Mouse (Mus musculus): ENCODE results near the gene Aldh1a1.
"Not testable (repeated sequence)": the region's sequence is repeated elsewhere in the genome, so short reads cannot be mapped to it uniquely, and the experiment has no call there.

Aldh1a1 gene

DNA sequence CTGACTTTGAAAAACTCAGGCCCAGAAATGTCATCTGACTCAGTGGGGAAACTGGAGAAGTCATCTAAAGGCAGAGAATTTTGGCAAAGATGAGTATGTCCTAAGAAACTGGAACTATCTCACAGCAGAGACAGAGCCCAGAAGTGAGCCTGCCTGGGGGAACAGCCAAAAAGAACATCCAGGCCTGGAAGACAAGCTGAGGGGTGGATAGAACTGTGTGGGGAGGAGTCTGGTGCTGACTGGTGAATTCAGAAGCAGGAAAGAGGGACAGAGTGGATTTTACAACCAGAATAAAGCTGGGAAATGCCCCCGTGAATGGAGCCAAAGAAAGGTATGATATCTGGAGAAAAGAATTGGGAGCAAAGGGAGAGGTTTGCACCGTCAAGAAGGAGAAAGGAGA, at the start of gene Aldh1a1:
Aldh1a1 (plus strand) TSS at position 225 of the 400 bp plus-strand sequence.
- DNase-seq (ENCODE audit: low read depth, low spot score) = no peak

DNA sequence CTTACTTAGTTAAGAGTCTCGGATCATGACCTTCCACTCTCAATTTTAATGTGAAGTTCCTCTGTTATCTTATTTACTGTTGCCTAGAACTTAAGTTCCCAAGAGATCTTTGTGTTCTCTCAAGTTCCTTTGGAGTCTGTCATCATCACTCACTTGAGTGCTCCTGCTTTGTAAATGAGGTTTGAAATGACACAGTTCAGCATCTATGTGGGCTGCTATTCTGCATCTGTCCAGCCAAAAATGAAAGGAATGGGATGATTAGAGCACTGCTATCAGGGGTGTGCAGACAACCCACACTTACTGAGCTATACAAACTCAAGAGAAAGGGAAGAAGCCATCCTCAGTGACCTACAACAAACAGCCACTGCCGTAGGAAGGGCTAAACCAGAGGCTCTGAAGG, 44.7 kb upstream of the Aldh1a1 start:
- no peak for DNase-seq (ENCODE audit: low read depth, low spot score)

DNA sequence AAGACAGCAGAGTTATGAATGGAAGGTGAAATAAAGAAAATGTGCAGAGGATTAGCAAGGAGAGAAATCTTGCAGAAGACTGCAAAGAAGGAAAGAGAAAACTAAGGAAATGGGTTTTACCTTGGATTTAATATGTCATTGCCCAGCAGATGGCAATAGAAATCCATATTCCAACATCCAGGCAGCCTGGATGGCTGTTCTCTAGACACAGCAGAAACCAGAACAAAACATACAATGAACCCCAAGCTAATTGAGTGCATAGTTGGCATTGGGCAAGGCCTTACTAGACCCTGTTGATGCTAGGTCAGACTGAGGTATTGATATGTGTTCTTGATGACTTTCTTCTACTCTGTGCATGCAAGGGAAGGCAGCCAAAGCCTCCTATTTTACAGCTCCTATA, 43.0 kb upstream of the Aldh1a1 start:
- peak; percentile 17 for DNase-seq (ENCODE audit: low read depth, low spot score)

DNA sequence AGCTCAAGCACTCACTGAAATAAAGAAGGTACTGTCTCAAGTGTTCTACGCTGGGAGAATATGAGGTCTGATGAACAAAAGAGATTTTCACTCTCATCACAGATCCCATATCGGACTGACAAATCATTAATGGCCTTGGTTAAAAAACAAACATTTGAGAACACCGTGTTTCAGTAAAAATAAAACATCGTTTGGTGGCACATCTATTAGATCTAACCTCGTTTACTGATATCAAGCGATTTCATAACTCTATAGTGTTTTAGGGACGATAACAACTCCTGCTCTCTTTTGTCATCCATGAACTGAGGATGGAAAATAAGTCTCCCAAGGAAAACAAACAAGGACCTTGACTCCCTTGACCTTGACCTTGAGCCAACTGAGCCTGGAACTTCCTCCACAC, 41.5 kb upstream of the Aldh1a1 start:
- no peak for DNase-seq (ENCODE audit: low read depth, low spot score)

DNA sequence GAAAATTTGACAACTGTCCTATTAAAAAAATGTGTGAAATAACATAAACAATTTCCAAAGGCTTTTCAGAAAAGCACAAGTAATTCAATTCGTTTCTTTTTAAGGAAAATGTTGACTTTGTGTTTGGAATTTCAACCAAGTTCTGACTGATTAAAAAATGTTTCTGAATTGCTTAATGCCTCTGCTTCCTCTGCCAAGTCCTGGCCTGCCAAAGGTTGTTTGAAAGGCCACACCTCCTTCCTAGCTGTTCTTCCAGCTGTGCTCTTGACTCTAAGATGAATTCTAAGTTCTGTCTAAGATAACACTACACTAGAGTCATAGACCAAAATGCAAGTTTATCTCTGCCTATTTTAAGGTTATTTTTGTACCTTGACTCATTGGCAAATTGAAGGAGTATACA, 8.0 kb upstream of the Aldh1a1 start:
- DNase-seq (ENCODE audit: low read depth, low spot score) = no peak

DNA sequence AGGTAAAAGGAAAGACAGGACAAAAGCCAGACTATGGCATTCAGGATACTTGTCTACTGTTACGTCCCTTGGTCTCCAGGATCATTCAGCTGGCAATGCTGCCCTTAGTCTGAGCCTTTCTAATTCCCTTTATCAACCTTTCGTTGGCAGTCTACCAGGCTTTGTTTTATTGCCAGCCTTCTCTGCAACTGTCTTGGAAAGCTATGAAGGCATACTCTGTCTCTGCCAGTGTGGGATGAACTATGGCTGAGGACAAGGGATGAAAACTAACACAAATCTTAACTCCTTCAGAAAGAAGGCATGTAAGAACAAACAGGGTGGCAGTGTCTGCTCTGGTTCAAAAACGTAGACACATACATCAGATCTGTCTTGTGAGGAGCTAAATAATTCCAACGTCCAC, 565 bp upstream of the Aldh1a1 start:
- no peak for DNase-seq (ENCODE audit: low read depth, low spot score)

DNA sequence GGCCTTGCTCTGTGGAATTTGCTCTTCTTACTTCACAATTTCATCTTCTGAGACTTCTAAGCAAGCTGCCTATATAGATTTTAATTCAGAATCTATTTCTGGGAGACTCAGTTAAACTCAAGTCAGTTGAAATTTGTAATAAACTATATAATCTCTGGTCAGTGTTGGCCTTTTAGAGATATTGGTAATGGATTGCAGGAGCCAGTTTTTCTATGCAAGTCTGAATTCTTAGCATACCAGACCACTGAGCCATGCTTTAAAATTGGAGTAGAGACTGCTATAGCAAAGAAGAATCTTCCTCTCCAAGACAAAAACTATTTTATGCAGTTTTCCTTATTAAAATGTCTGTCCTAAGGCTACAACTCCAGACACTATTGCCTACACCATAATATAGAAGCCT, 4.0 kb downstream of the Aldh1a1 start:
- DNase-seq (ENCODE audit: low read depth, low spot score) = no peak

DNA sequence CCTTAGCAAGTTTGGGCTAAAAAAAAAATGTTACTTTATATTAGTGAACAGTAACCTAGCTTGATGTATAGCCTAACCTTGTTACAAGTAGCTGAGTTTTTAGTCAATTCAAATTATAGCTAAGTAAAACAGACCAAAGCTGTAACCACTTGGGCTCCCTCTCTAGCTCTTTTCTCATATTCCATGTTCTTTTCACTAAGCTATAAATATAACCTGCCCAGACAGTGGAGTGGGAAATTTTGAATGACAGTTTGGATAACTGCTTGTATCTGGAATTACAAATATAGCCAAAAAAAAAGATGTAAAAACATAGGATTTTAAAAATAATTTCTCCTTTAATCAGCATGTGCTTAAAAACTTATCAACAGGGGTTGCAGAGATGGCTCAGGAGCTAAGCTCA, 12.8 kb downstream of the Aldh1a1 start:
- no peak for DNase-seq (ENCODE audit: low read depth, low spot score)

DNA sequence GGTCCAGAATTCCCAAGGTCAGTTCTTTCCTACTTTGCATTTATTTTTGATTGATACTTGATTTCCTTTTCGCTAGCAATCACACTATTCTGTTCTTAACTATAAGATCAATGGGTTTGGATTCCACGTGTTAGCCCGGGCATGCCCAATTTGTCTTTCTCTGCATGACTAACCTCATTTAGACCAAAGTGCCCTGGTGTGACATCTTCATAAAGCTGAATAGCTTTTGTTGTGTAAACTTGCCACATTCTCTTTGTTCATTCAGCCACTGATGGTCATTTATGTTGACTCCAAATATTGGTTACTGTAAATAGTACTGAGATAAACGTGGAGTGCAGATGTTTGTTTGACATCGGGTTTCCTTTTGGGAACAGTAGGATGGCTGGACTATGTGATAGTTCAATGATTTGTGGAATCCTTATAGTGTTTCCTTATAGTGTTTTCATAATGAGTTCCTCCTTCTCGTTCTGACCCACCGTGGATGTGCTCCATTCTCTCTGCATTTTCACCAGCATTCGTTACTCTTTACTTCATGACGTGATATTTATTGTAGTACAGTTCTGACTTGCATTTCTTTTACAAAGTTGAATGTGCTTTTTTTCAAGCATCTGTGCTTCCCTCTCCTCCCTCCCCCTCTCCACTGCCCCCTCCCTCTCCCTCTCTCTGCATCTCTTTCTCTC, 14.6 kb downstream of the Aldh1a1 start:
- peak; percentile 34 for DNase-seq (ENCODE audit: low read depth, low spot score)

DNA sequence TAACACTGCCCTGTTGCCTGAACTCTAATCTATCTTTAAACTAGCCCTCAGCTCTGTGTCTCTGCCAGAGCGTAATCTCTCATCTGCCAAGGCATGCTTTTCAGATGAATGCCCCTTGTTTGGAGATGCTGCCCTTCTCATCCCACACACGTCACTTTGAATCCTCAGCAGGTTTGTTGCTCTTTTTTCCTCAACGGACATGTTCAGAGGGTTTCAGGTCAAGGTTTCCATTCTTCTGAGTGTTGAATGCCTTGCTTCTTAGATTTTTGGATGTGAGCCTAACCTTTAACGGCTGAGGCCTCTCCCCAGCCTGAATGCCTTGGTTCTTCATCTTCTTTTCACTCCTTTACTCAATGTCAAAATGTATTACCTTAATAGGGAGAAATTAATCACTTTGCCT, 16.1 kb downstream of the Aldh1a1 start:
- no peak for DNase-seq (ENCODE audit: low read depth, low spot score)

DNA sequence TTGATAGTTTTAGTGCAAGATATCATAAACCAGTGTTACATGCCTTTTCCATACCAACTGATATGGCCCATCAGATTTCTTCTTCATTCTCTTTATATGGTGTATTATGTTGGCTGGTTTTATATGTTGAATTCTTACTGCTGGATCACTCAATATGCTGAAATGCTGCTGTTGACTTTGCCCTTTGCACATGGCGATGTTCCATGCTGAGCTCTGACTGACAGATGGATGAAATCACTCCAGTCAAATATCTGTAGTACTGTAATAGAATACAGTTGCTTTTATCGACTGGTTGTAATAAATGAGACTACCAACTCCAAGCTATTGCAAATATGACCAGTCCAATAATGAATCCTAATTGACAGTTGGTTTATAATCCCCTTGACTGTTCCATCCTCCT, 19.5 kb downstream of the Aldh1a1 start:
- DNase-seq (ENCODE audit: low read depth, low spot score) = no peak

DNA sequence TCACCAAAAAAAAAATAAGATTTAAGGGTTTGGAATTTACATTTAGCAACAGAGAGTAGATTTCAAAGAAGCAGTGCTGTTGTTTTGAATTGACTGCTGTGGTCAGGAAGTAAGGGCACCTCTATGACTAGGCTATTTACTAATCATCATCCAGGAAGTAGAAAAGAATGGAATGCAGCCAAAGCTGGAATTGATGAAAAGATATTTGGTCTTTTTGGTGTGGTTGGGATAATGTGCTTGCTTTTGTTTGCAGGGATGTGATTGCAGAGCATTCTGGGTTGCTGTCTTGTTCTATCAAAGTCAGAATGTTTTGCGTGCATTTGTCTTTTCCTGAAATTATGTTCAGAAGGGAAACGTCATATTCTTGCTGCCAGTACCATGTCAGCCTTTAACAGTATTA, 20.7 kb downstream of the Aldh1a1 start:
- no peak for DNase-seq (ENCODE audit: low read depth, low spot score)

DNA sequence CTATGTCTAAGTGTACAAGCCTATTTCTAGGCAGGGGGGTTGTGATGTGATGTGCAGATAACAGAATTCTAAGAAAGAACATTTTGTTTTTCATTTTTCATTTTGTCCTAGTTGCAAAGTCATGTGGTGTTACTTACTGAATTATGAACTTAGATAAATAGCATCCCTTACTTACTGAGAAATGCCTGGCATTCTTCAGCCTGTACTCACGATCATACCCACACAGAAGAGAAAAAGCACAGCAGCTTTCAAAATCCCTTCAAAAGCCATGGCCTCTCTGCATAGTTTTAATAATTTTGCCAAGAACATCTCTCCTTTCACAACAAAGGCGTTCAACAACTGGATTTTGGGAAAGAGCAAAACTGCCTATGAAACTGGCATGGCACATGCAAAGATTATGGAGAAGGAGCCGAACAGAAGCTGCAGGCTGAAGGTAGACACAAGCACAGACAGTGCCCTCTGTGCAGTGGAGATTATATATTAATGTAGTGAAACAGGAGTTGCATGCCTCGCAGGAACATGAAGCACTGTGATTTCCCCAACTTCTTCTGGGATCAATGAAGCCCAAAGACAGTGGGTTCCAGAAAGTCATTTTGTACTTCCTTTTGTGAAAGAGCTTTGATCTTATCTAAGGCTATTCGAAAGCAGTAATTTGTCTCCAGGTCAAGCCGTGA, 21.3 kb downstream of the Aldh1a1 start:
- DNase-seq (ENCODE audit: low read depth, low spot score) = no peak

DNA sequence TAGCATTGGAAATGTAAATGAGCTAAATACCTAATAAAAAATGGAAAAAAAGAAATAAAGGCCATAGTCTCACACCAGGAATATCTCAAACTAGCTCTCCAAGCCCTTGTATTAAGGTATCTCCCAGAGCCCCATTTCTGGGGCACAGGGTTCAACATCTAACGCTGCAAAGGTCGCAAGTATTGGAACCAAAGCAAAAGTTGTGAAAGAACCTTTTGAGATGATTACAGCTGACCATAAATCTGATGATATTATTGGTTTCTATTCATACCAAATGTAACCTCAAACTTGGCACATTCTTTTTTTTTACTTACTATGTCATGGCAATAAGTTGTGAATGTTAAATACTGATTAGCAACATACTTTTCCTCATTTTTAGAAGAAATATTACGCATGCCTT, 24.0 kb downstream of the Aldh1a1 start:
- DNase-seq (ENCODE audit: low read depth, low spot score) = no peak

DNA sequence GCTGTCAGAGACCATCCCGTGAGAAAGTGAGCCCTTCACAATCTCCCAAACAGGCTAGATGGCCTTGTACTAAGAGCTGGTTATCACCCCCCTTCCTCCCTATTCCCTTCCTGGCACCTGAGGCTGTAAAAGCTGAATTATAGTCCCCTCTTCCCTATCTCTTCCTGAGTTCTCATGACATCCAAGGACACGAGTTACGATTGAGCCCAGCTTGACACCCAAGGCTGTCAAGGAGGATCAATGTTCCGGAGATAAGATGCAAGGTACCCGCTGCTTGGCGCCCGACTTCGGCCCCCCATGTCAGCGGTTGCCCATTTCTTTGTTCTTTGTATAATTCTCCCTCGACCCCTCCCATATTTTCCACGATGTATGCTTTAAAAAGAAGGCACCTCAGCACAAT, 36.6 kb downstream of the Aldh1a1 start:
- not testable (repeated sequence) for DNase-seq (ENCODE audit: low read depth, low spot score)

DNA sequence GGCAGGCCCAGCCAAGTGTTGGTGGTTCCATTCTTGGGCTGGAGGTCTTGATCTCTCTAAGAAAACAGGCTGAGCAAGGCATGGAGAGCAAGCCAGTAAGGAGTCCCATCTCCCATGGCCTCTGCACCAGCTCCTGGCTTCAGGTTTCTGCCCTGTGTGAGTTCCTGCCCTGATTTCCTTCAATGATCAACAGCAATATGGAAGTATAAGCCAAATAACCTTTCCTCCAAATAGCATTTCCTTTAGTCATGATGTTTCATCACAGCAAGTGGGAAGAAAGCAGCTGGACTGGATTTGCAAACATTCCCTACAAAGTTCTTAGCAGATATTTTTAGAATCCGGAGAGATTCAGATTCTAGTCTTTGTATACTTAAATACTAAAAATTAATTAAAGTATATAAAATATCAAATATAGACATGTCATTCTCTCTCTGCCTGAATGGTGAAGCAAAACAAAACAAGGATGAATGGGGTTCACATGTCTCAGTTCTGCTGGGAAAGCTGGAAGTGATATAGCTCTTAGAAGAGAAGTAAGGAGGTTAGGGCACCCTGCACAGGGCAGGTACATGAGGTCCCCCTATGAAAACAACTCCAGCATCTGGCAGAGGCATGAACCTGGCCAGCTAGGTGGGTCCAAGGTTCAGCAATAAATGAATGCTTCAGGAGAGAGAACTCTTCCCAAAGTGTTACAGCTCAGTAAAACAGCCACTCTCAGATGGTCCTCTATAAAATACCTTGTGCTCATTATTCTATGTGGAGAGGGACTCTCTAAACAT, 37.6 kb downstream of the Aldh1a1 start:
- DNase-seq (ENCODE audit: low read depth, low spot score) = no peak

DNA sequence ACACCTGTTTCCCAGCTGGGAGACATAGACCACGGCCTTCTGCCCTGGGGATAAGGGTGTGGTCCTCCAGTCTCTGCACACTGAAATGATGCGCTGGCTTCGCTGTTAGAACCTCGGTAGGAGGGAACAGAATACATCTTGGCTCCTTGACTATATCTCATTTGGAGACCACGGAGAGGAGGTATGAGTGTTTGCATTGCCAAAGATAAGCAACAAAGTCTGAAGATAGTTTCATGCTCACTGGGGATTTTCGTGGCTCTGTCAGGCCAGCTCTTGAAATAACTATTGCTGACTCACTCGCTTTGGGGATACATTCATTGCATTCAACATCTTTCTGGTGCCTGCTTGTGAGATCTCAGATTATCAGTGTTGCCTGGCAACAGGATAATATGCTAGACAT, 44.0 kb downstream of the Aldh1a1 start:
- no peak for DNase-seq (ENCODE audit: low read depth, low spot score)

DNA sequence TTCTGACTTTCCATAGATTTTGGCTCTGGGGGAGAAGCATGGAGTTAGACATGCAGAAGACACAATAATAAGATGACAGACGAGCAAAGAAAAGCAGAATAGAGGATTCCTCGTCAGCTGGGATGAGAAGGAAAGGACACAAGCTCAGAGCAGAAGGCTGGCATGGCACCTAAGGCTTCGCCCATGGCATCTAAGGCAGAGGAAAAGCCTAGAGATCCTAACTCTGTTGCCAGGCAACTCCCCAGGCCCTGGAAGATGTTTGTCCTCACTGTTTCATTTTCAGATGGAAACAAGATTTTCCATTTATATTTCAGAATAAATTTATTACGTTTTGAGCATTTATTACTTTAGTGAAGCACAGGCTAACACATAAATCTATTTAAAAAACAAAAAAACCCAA, 48.5 kb downstream of the Aldh1a1 start:
- no peak for DNase-seq (ENCODE audit: low read depth, low spot score)

DNA sequence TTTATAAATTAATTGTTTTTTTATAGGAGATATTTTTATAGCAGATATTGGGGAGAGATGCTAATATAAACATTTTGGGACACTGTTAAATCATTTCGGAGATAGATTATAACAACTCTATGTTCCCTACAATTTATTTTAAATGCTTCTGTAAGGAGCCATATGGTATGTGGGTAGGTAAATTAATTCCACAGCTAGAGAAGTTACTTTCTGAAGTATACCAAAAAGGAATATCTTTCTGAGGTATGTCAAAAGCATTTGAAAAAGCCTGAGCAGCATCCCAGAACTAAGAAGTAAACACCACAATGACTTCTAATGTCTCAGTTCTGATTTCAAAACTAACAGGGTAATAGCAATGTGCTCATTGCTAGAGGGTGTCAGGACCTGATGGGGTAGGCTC, 49.4 kb downstream of the Aldh1a1 start:
- no peak for DNase-seq (ENCODE audit: low read depth, low spot score)

DNA sequence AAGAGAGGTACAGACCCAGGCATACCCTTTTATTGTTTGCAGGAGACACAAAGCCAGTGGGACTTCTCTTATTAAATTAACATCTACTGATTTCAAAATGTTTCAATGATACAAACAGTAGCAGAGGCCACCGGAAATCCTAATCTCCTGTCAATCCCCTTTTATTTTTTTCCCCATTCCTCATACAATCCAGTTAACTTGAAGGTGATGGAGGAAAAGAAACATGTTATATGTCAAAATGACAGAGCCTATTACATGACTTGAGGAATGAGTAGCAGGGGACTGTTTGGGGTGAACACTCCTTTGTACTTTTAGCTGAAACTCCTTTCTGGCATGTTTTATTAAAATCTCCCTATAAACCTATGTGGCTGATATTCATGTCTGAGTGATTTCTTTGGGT, 51.3 kb downstream of the Aldh1a1 start:
- no peak for DNase-seq (ENCODE audit: low read depth, low spot score)

DNA sequence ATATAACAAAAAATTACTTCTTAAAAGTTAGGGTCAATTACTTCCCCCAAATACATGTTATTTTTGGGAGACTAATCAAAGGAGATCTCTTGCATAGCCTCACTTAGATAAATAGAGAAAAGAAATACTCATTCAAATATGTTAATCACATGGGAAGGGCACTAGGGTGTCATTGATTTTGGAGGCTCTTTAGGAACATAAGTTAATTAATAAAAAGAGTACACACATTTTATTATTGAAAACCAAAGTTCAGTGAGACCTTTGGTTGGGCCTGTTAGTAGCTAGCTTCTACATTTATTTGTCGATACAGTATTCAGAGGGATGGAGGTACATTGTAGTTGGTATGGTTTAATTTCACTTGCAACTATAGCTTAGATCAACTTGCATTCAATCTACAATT, 52.4 kb downstream of the Aldh1a1 start:
- no peak for DNase-seq (ENCODE audit: low read depth, low spot score)

DNA sequence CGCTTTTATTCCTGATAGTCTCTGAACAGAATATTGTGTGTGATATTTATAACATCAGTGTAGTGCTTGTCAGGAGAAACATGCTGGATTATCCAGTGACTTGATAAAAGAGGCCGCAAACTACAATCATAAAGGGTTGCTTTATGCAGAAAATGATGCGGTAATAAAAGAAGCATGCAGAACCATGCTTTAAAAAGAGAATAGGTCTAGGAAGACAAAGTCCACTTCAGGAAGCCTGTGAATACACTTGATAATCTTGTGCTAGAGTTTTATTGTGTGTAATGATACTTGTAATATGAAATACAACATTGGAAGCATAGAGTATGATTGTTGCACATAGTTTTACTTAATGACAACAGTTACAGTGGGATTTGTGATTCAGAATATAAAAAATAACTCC, 54.5 kb downstream of the Aldh1a1 start:
- no peak for DNase-seq (ENCODE audit: low read depth, low spot score)

DNA sequence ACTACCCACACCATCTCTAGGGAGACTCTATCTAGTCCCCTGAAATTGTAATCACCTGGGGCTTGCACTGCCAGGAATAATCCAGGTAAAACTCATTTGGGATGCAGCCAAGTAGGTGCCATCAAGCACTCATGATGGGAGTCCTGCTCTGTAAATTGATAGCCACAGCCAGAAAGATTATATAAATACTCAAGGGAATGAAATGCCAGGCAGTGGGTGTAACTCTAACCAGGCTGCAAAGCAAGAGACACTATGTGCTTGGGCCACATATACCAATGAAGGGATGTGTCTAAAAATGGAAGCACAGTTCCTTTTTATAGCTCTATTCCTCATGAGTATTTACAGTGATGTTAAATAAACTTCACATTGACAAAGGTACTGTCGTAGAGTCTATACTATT, 56.9 kb downstream of the Aldh1a1 start:
- DNase-seq (ENCODE audit: low read depth, low spot score) = no peak

Measured in mesoderm, embryonic 11.5 days (tissue).